ENCODE assay signal across 19 mouse cellular contexts in genomic region chr12:54005546-54005945, GRCm38 (mm10).
A peak's percentile ranks its signal among the peaks of the same experiment; 100 is the strongest.
DNase-seq lines count a peak whose midpoint lies in the region; TF ChIP-seq lines count a peak whose summit lies in the region.
"Had no signal": no experiment of that assay in that cellular context is flagged by ENCODE, and none has a peak within 500 bp of the region (broad histone marks: within the 10 kb centered on the region; RNA-seq: fewer than 3 reads in every experiment).

No protein-coding gene starts in this region.

- H3K79me2 ChIP-seq in C2C12 (ENCODE audit: control insufficient read depth, insufficient read depth), result no peaks in the 10 kb centered on the region

- H3K4me3 ChIP-seq in C2C12 (ENCODE audit: insufficient read depth, poor library complexity, severe bottlenecking), result no peak overlapping the region
- H3K4me3 ChIP-seq: embryonic facial prominence, embryonic 10.5 days; forebrain, embryonic 10.5 days; heart, adult 2 months; heart, embryonic 13.5 days; hindbrain, embryonic 12.5 days had no signal

- peak; percentile 72 to 84 for DNase-seq in adrenal gland, adult (ENCODE audit: inconsistent age in 2 of 2, low spot score in 1 of 2)
- DNase-seq in adrenal gland, postnatal 4 days (ENCODE audit: low spot score in 2 of 2), result no peak
- peak; percentile 34 for DNase-seq in adrenal gland, adult 8-10 months
- peak; percentile 61 to 71 for DNase-seq in adrenal gland, postnatal 36 days
- no peak for DNase-seq in layer of hippocampus, adult 11-12 months (ENCODE audit: low spot score)
- DNase-seq in gastrocnemius, adult 18-20 months (ENCODE audit: low spot score), result no peak
- DNase-seq in right cerebral cortex, postnatal 25 days, result no peak
- DNase-seq: cerebellum, adult 11 months; cerebellum, adult 8-10 months; cerebellum, postnatal 25 days; gastrocnemius, postnatal 10 days; heart, adult 2 months; heart, postnatal 4 days; kidney, adult 8-10 months had no signal

- no peak overlapping the region for H3ac ChIP-seq in C2C12 (ENCODE audit: control insufficient read depth, insufficient read length, low read depth)

- H3K79me3 ChIP-seq in C2C12 (ENCODE audit: low read depth), result no peaks in the 10 kb centered on the region

- no peak for TF ChIP-seq CTCF in C2C12 (IDR thresholded peaks at IDR 0.05; ENCODE audit: control insufficient read depth, insufficient read depth, insufficient read length)

- H3K36me3 ChIP-seq in C2C12 (ENCODE audit: control insufficient read depth, insufficient read depth), result no peaks in the 10 kb centered on the region
- H3K36me3 ChIP-seq: embryonic facial prominence, embryonic 10.5 days; heart, embryonic 13.5 days had no signal

- H3K27me3 ChIP-seq in C2C12 (ENCODE audit: control insufficient read depth, insufficient read depth, insufficient read length), result no peaks in the 10 kb centered on the region
- H3K27me3 ChIP-seq: heart, embryonic 13.5 days; hindbrain, embryonic 12.5 days had no signal

TF ChIP-seq in C2C12, 6 proteins besides CTCF, POLR2A, EP300 and RAD21:
- TF ChIP-seq USF1 (IDR thresholded peaks at IDR 0.05; ENCODE audit: low read depth), result peak; percentile 97
- no peak for TF ChIP-seq MAX (IDR thresholded peaks at IDR 0.05)
- TF ChIP-seq MYOD1 (IDR thresholded peaks at IDR 0.05; ENCODE audit: control insufficient read depth, insufficient read length, low read depth), result no peak

Comparison
In these comparisons a context has a peak if more than half of its experiments do, and no peak if none do; other contexts are left out.
1. DNase-seq: peak in adrenal gland, adult (2 of 2), adrenal gland, adult 8-10 months (single experiment) and adrenal gland, postnatal 36 days (2 of 2); none in adrenal gland, postnatal 4 days (0 of 2), layer of hippocampus, adult 11-12 months (single experiment), gastrocnemius, adult 18-20 months (single experiment) and right cerebral cortex, postnatal 25 days (single experiment).